25 mouse cellular contexts compared by ENCODE assay signal in genomic region chr9:43167081-43167480, GRCm38 (mm10). TPM values are rescaled to one million over a fixed set of nuclear protein-coding genes. Genes with fewer than 3 reads are reported as not detected.
"Had no signal": no experiment of that assay in that cellular context is flagged by ENCODE, and none has a peak within 500 bp of the region (broad histone marks: within the 10 kb centered on the region; RNA-seq: fewer than 3 reads in every experiment).

No protein-coding gene starts in this region.

- H3K4me3 ChIP-seq: layer of hippocampus, adult 2 months; limb, embryonic 10.5 days; limb, embryonic 13.5 days; liver, embryonic 12.5 days; liver, embryonic 15.5 days had no signal

- H3K4me1 ChIP-seq: limb, embryonic 10.5 days; liver, embryonic 12.5 days had no signal

- H3K9me3 ChIP-seq: limb, embryonic 10.5 days; limb, embryonic 13.5 days; liver, embryonic 12.5 days; liver, embryonic 15.5 days had no signal

- DNase-seq: kidney, adult 18-20 months; kidney, adult 9 months; kidney, postnatal 25 days; layer of hippocampus, adult 9-11 months; liver; lung, adult 2 months; lung, postnatal 14 days; lung, postnatal 4 days; midbrain, embryonic 14.5 days; right cerebral cortex, adult 18-20 months; right cerebral cortex, postnatal 14 days; right cerebral cortex, postnatal 4 days; thymus, postnatal 25 days had no signal

- H3K9ac ChIP-seq: limb, embryonic 13.5 days; liver, embryonic 12.5 days; liver, embryonic 15.5 days had no signal

- ATAC-seq: liver, embryonic 12.5 days had no signal

- H3K4me2 ChIP-seq: limb, embryonic 13.5 days; liver, embryonic 12.5 days; liver, embryonic 15.5 days; midbrain, embryonic 11.5 days had no signal

- H3K27ac ChIP-seq: kidney, postnatal 0 days; layer of hippocampus, adult 2 months; limb, embryonic 10.5 days; limb, embryonic 13.5 days; liver, embryonic 12.5 days; liver, embryonic 15.5 days had no signal

- H3K27me3 ChIP-seq: limb, embryonic 13.5 days; liver, embryonic 15.5 days had no signal

- H3K36me3 ChIP-seq: limb, embryonic 10.5 days; limb, embryonic 13.5 days; liver, embryonic 12.5 days; liver, embryonic 15.5 days had no signal

RNA-seq across cellular contexts. Expression of gene Pou2f3, which starts 43.1 kb away (rescaled TPM):
- total RNA-seq: megakaryocyte progenitor cell, adult 5-6 weeks; megakaryocyte-erythroid progenitor cell, adult 5-6 weeks had no signal
- polyA plus RNA-seq: liver, embryonic 12.5 days; liver, embryonic 15.5 days; midbrain, embryonic 11.5 days; midbrain, embryonic 14.5 days; midbrain, postnatal 0 days; neural tube, embryonic 11.5 days; neural tube, embryonic 14.5 days had no signal

RNA-seq across cellular contexts. Expression of gene Tmem136, which starts 50.7 kb away (rescaled TPM):
- total RNA-seq: megakaryocyte progenitor cell, adult 5-6 weeks had no signal
